Mouse (Mus musculus) bone marrow, adult 2 months (tissue): ENCODE results near the gene Yes1.

Experiments
- CTCF ChIP-seq: fragments of 200-500 bp; IDR thresholded peaks from 2 replicates; pipeline ENCODE4 v1.5.1; 2011; ENCODE audit warnings: low read length, control low read depth; ENCODE audit not compliant: control insufficient read depth, insufficient read depth
- POLR2A ChIP-seq: fragments of 200-500 bp; IDR thresholded peaks from 2 replicates; pipeline ENCODE4 v1.6.1; 2011; ENCODE audit warnings: low read depth, mild to moderate bottlenecking, control low read depth, low read length, borderline replicate concordance; ENCODE audit not compliant: control insufficient read depth

- TF ChIP-seq POLR2A, result no peak
- no peak for TF ChIP-seq CTCF
These were observed 82.4 kb downstream of the Yes1 start for GRCm38 (mm10) chr5:32693411-32693810.
